Mouse (Mus musculus) cerebellum, postnatal 4 days (tissue): ENCODE measurements around the gene Tmem132b.
A peak's percentile ranks its signal among the peaks of the same experiment; 100 is the strongest.

Experiments used
- DNase-seq, 2 experiments: peaks; one replicate each; pipeline ENCODE4 v3.0.0; 2022; ENCODE audit warnings: low spot score in 2 of 2, mixed read lengths in 1 of 2

The Tmem132b gene

DNA sequence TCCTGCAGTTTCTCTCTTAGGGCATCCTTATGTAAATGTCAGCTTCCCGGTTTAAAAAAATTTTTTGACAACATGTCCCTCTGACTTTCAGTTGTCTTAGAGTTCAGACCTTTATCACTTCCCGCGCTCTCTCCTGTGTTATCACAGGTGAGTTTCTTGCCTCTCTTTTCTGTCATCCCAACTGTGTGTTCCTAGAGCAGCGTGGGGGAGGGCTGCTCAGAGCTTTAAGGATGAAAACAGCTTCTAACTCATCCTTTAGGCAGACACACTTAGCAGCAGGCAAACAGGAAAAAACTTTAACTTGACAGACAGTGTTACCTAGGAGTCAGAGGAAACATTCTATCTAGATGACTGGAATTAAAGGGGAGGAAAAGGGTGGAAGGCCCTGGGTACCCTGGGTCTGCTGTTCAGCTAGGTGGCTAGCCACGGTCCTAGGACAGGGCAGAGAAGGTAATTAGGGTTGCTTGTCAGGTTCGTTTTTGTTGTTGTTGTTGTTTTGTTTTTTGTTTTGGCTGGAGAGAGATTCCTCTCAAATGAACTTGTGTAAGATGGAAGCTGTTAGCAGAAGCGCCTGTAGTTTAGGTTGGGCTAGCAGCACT lies 144.6 kb downstream of the Tmem132b start:
- DNase-seq = no peak

DNA sequence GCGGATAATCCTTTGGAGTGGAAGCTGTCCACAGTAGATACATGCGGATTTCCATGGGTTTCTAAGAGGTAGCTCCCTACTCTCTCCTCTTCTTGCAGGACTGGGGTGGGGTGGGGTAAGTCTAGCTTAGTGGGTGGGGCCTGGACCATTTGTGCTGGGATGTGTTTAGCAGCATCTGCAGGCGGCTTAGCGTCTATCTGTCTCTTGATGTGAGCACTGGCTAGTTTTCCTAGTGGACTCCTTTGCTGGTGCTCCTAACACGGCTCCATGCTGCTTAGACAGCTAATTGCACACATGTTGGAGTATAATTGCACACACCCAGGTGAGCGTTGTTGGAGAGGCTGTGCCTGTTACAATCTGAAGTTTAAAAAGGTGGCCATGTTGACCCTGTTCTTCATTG lies 149.3 kb downstream of the Tmem132b start:
- DNase-seq = no peak

DNA sequence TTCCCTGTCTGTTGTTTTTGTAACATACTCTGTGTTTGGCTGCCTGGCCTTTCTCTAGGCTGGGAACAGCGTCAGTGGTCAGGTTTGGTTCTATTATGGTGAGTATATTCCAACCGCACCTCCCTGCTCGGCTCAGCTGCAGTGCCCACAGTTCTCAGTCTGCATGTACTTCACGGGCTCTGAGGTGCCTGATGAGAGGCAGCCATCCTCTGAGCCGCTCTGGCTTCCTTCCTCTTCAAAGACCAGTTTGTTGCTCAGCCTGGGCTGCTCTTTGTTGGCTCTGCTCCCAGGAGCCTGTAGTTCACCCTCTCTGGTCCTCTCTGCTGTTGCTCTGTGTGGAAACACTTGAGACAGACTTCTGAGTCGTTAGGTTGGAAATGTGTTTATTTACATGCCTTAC lies 151.9 kb downstream of the Tmem132b start:
- DNase-seq = no peak

DNA sequence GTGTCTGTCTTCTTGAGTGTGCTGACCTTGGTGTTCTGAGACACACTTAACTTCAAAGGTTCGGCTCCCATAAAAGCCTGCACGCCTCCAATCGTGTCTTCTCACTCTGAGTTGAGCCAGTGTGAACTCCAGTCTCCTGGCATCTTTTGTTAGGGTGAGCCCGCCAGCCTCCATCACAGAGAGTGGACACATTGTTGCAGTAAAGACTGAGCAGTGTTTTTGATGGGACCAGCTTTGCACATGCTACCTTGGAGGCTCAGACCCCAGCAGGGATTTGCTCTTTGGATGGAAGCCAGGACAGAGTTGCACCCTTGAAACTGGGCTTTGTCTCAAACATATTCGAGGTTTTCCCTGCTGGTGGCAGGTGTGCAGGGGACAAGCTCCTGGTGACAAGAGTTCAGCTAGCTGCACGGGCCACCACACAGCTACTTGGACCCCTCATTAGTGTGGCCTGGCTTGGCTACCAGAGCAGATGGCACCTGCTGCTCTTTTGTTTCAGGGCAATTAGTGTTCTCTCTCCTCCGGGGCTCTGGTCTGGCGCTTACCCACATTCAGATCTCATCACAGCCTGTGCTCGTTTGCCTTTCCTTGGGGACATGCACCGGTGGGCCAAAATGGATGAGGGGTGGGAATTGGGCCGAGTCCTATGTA lies 154.2 kb downstream of the Tmem132b start:
- peak in 1 of 2 experiments; percentile 51 for DNase-seq

DNA sequence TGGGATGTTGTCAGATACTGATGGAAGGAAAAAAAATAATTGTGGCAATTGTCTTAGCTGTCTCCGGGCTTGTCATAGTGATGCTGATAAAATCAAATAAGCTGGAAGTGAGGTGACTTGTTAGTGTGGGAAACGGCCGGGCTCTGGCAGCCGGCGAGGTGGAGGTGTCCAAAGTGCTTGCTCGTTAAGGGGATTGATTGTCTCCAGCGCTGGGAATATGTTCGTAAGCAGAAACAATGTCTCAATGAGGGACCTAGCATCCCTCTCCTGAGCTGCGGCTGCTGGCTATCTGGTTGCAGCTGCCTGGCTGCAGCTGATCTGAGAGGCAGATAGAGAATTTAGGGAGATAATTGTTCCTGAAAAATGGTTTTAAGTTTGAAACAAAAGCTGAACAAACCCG lies 161.0 kb downstream of the Tmem132b start:
- DNase-seq = no peak

DNA sequence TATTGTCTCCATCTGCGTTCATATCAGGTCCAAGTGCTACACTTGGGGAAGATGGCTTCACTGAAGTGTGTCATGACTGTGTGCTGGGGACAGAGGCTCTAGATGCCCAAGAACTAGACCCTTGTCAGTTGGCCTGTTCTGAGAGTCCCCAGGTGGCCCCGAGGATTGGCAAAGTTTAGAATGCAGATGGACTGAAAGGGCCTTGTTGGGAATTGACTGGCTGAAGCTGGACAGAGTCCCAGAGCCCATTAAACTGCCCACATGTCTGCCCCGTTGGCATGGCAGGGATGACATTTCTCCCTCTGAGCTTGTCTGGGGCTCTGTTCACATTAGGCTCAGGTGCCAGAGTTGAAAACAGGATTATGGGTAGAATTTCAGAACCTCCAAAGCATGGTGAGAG lies 167.8 kb downstream of the Tmem132b start:
- DNase-seq = peak; percentile 31 to 70

DNA sequence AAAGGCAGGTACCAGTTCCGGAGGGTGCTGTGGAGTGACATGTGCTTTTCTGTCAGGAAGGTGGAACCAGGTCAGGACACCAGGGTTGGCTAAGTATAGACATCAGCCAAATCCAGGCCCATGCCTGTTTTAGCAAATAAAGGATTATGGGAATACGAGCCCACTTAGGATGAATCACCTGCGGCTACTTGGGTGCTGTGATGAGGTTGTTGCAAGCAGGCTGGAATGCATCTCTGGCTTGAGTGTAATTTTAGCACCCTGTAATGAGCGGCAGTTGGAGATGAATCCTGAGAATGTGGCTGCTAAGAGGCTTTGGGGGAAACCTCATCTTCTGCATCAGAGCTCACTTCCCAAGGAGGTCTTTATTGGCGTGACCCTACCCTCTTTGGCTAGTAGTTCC lies 168.7 kb downstream of the Tmem132b start:
- DNase-seq = no peak

DNA sequence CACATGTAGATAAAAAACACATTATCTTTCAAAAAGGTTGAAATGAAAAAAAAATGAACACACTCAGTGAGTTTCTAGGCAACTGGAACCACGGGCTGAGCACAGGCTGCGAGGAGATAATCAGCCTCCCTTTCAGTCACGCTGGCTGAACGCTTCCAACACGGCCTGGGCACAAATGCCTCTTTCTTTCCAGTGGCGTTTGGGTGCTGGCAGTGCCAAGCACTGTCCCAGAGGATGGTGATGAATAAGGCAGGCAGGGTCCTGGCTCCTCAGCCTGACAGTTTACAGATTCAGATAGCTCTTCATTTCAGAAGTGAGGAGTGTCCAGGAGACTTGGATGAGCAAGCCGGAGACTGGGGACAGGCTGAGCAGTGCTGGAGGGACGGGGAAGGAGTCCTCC lies 173.8 kb downstream of the Tmem132b start:
- peak in 1 of 2 experiments; percentile 12 for DNase-seq

DNA sequence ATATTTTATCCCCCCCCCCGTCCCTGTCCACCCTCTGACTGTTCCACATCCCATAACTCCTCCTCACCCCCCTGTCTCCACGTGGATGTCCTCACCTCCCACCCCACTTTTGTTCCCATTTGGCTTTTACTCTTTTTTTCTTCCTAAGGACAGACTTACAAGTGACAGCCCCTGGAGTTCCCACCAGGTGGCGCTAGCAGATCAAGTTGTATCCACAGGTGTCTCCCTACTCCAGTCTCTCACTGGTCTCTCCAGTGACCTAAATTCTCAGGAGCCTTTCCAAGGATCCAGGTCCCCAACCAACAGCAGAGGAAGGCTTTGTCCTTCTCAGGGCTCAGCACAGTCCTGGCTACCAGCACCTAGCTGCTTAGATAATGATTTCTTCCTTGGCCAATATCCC lies 177.6 kb downstream of the Tmem132b start:
- DNase-seq = peak; percentile 63 to 73

DNA sequence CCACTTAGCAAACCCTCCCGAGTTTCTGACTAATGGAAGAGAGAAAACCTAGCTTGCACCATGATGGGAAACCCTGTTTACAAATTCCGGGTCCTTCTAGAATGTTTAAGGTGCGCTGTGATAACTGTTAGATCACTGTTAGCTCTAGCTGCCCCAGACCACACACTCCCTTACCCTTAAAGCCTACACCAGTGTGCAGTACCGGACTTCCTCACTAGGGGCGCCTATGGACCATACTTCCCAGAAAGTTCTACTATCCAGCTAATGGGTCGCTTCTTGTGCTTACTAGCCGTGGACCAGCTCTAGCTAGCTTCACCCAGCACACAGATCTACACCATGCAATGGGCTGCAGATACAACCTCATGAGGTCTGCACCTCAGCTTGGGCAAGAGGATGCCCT lies 195.2 kb downstream of the Tmem132b start:
- DNase-seq = no peak

DNA sequence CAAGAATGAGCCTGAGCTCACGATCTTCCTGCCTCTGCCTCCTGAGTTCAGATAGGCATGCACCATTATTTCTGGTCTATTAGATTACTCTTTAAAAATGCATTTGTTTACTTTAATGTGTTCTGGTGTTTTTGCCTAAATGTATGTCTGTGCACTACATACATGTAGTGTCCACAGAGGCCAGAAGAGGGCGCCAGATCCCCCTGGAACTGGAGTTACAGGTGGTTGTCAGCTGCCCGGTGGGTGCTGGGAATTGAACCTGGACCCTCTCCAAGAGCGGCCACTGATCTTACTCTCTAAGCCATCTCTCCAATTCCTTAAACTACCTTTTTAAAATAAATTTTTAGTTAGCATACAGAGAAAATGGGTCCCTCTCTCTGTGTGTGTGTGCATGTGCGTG lies 195.9 kb downstream of the Tmem132b start:
- no peak for DNase-seq

DNA sequence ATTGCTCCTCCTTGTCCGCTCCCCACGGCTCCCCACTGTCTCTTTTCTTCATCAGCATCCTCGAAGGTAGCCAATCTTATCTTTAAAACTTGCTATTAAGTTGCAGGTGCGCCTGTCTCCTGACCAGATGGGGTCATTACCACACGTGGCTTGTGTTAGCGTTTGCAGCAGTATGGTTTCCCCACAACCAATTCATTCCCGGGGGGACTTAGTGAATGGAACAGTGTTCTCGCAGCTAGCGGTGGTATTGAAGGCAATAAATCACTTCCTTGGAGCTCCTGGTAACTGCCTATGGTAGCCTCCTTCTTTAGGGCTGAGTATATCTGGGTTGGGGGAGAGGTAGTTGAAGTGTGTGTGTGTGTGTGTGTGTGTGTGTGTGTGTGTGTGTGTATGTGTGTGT lies 196.4 kb downstream of the Tmem132b start:
- no peak for DNase-seq

DNA sequence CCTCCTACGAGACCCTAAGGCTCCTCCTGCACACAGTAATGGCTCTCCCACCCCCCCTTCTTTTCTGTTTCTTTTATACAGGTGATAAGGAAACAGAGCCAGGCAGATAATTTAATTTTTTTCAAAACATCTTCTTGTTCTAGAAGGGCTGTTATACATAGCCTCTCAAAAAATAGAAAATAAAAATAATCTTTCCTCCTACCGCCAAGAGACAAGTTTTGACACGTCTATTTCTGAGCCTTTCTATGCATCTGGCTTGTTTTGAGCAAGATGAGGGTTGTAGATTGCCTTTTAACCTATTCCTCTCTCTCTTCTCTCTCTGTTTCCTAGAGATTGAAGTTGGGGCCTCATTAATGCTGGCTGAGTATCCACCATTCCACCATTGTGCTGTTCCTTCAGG lies 196.9 kb downstream of the Tmem132b start:
- DNase-seq = no peak

DNA sequence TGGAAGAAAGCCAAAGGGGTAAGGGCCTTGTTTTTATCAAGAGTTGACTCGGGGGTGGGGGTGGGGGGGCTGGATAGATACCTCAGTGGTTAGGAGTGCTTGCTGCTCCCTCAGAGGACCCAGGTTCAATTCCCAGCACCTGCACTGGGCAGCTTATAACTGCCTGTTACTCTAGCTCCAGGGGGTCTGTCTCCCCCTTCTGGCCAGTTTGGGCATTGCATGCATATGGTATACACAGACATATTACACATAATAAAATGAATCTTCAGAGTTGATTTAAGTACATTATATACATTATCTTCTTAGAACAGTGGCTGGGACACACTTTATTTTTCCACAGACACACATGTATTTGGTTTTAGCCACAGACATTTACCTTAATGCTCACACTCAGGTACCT lies 202.2 kb downstream of the Tmem132b start:
- no peak for DNase-seq

DNA sequence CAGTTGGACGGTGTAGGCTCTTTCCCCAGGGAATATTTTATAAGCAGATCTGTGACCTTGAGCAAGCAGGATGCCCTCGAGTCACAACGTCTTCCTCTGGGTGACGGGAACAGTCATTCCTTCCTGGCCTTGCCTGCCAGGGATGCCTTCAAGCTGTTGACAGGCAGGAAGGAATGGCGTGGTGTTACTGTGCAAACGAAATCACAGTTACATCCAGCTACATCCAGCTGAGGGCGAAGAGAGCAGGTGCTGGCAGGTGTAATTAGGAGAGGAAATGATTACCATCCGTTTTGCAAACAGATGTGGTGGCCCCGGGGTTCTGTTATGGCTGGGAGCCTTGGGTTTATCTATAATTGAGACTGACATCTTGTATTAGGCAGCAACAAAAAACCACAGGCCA lies 205.5 kb downstream of the Tmem132b start:
- no peak for DNase-seq

DNA sequence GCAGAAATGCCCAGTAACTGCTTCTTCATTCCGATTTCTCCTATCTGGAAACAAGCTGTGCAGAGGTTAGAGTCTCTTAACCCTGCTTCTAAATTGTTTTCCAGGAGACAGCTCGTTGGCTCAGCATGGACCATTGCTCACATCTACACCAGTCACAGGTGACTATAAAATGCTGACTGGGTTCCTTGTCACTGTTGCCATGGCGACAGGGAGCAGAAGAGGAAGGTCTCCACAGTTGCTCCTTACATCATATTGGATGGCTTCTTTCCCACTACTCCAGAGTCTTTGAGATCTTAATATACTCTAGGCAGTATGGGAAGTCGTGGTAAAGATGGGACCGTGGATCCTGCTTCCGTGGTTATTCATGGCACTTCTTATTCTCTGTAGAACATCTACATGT lies 211.9 kb downstream of the Tmem132b start:
- DNase-seq = no peak

DNA sequence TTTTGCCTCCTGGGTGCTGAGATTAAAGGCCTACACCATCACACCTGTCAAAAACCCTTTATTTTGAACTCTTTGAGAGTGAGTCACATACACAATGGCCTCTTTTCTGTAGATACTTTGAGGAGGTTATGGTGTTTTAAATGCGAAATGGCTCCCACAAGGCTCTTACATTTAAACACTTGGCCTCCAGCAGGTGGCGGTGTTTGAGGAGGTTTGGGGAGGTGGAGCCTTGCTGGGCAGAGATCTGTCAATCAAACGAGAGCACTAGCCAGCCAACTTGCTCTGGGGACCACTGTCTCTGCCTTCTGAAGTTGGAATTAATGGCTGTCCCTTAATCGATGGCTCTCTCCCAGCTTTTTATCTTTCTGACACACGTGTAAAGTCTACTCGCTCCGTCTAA lies 214.2 kb downstream of the Tmem132b start:
- peak in 1 of 2 experiments; percentile 34 for DNase-seq

DNA sequence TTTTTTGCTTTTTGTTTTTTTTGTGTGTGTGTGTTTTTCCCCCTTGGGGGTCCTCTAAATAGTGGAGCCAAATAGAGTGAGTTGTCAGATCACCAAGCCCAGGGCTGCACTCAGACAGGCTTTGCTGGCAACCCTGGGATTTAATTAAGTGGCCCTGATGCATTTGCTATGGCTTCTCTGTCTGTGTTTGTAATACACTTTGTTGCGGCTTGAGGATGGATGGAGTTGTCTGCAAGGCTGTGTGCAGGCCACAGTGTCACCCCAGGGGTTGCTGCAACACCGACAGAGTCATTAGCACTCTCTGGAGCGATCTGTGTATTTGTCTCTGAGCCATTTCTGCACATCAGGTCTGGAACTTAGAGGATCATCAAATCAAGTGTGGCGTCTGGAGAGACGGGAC lies 219.9 kb downstream of the Tmem132b start:
- no peak for DNase-seq

DNA sequence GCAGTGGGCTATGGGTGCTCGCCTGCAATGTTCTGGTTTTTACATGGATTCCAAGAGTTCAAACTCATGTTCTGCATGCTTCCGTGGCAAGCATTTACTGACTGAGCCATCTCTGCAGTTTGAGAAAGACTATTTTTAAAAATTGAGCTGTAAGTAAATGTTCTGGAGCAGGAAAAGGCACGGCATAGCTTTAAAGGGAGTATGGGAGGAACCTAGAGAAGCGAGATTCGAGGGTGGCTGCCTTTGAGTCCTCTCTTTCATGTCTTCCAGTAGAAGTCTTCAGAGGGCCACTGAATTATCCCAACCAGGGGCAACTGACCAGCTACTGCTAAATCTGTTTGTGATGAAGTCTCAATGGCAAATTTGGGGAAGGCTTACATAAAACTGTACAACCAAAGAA lies 221.0 kb downstream of the Tmem132b start:
- DNase-seq = no peak

DNA sequence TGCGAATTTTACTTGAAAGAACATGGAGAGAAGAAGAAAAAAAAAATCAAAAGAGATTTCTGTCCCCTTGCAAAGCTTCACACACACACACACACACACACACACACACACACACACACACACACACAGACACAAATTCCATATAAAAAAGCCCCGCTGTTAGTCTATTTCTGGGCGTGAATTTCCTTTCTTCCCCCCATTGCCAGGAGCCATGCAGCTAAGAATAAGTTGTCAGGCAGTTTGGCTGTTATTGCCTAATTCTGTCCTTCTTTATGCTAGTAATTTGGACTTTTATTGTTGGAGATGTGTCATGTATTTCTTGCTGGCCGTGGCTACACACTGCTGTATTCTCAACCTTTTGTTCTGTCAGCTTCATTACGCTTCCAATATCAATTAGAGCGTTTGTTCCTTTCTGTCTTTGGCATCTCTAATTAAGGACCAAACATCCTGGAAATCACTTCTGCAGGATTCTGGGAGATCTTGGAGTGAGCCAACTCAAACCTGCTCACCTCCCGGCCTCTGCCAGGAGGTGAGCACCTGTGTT lies 225.5 kb downstream of the Tmem132b start:
- DNase-seq = no peak

DNA sequence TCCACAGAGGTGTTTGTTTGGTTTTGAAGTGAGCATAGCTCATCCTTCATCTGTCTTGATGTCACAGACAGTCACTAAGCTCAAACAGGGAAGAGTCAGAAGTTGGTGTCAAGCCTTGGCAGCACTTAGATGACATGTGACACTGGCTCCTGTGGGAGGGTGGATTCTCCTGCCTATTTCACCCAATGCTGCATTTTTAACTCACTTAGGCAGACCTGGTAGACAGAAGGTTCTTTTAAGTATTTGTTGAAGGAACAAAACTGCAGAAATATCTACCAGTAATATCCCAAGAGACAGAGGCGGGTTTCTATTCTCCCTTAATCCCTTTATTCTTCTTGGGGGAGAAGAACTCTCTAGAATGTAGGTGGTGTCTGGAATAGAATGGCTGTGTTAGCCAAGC lies 226.9 kb downstream of the Tmem132b start:
- DNase-seq = no peak

DNA sequence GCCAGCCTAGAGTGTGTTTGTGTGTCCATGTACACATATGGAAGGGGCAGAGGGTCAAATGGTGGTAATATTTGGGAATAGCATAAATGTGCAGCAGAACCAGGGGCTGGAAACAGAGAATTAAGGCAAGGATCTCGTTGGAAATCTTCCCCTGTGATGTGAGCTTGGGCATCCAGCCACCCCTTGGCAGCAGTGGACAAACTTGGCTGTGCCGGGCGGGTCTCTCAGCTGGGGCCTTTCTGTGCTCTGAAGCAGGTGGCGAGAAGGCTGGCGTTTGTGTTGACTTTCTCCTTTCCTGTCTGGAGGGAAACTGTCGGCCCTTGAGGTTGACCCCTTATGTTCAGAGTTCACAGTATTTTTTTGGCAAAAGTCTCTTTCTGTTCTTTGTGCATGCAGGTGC lies 235.4 kb downstream of the Tmem132b start:
- DNase-seq = peak; percentile 52 to 79

DNA sequence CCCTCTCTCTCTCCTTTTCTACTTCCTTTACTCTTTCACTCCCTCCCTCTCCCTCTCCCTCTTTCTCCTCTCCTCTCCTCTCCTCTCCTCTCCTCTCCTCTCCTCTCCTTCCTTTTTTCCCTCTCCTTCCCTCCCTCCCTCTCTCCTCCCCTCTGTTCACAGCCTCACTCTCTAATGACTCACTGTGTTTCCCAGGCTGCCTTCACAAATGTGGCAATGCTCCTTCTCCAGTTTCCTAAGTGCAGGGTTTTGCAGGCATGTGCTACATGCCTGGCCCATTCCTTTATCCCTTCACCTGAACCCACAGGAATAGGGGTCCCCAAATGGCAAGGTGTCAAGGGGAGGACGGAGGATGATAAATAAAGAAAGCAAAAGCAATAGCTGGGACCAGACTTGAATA lies 236.4 kb downstream of the Tmem132b start:
- no peak for DNase-seq

DNA sequence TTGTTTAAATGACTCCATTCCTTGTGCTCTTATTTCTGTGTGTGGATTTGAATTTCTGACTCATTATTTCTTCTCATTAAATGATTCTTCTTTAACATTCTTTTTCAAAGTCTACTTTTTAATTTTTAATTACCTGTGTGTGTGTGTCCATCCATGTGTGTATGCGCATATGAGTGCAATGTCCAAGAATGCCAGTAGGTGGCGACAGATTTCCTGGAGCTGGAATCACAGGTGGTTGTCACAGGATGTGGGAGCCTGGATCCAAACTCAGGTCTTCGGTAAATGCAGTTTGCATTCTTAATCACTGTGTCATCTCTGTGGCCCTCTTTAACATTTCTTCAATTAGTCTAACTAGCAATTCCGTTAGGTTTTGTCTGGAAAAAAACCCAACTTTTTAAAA lies 240.7 kb downstream of the Tmem132b start:
- DNase-seq = no peak
